7 mouse cellular contexts compared by ENCODE assay signal in genomic region chr9:51008841-51009655, GRCm38 (mm10). TPM values are rescaled to one million over a fixed set of nuclear protein-coding genes. Genes with fewer than 3 reads are reported as not detected.
DNase-seq lines count a peak whose midpoint lies in the region; ATAC-seq lines count a peak whose summit lies in the region.

Gene Sik2 (minus strand): TSS chr9:51009073.

- peaks cover 18% of the 10 kb centered on the region for H3K27me3 ChIP-seq in embryonic facial prominence, embryonic 10.5 days (replicated peaks; ENCODE audit: low read depth, poor library complexity, severe bottlenecking)
- no peaks in the 10 kb centered on the region for H3K27me3 ChIP-seq in limb, embryonic 11.5 days (ENCODE audit: control insufficient read depth, insufficient read depth, low read length)
- 0 out of 2 replicates have a peak, but pooled peaks cover 2% of the 10 kb centered on the region for H3K27me3 ChIP-seq in midbrain, embryonic 14.5 days (ENCODE audit: control insufficient read depth, insufficient read depth, low read length)

- H3K4me3 ChIP-seq in embryonic facial prominence, embryonic 10.5 days: peak within 1 kb of the TSS; percentile 96
- peak within 1 kb of the TSS; percentile 81 for H3K4me3 ChIP-seq in limb, embryonic 11.5 days (ENCODE audit: low read depth, low read length)
- peak within 1 kb of the TSS; percentile 96 for H3K4me3 ChIP-seq in midbrain, embryonic 14.5 days (replicated peaks; ENCODE audit: low read depth, low read length)

- peak within 1 kb of the TSS; percentile 93 for H3K27ac ChIP-seq in embryonic facial prominence, embryonic 10.5 days (replicated peaks)
- H3K27ac ChIP-seq in limb, embryonic 11.5 days (replicated peaks; ENCODE audit: low read depth, low read length): peak within 1 kb of the TSS; percentile 65; the same call in 1 of the 2 replicates
- H3K27ac ChIP-seq in midbrain, embryonic 14.5 days (replicated peaks; ENCODE audit: low read depth, low read length): peak within 1 kb of the TSS; percentile 84

- no peaks in the 10 kb centered on the region for H3K36me3 ChIP-seq in embryonic facial prominence, embryonic 10.5 days (replicated peaks)
- H3K36me3 ChIP-seq in limb, embryonic 11.5 days (ENCODE audit: control insufficient read depth, insufficient read depth, low read length): no peaks in the 10 kb centered on the region
- H3K36me3 ChIP-seq in midbrain, embryonic 14.5 days (ENCODE audit: control insufficient read depth, insufficient read depth, low read length): no peaks in the 10 kb centered on the region

- peak; percentile 91 for ATAC-seq in granulocyte monocyte progenitor cell, adult 5-6 weeks (replicated peaks; ENCODE audit: poor library complexity, severe bottlenecking)
- peak; percentile 97 for ATAC-seq in limb, embryonic 11.5 days (ENCODE audit: insufficient number of reproducible peaks, low FRiP score, low TSS enrichment, low read depth)
- ATAC-seq in midbrain, embryonic 14.5 days (ENCODE audit: low FRiP score, low TSS enrichment): peak; percentile 98

- peak within 1 kb of the TSS; percentile 84 for H3K9ac ChIP-seq in limb, embryonic 11.5 days (ENCODE audit: low read length)
- H3K9ac ChIP-seq in midbrain, embryonic 14.5 days (replicated peaks; ENCODE audit: low read length): peak within 1 kb of the TSS; percentile 81

- WGBS in embryonic facial prominence, embryonic 10.5 days: under 1% methylated on average over 85 of the region's 85 CpGs
- WGBS in limb, embryonic 11.5 days: under 1% methylated on average over 67 of the region's 85 CpGs
- WGBS in midbrain, embryonic 14.5 days: under 1% methylated on average over 75 of the region's 85 CpGs

- H3K4me2 ChIP-seq in limb, embryonic 11.5 days (ENCODE audit: low read depth, severe bottlenecking): peak within 1 kb of the TSS; percentile 80
- H3K4me2 ChIP-seq in midbrain, embryonic 14.5 days (ENCODE audit: low read length): peak within 1 kb of the TSS; percentile 61

- peak; percentile 98 for DNase-seq in adrenal gland, postnatal 10 days
- DNase-seq in embryonic facial prominence, embryonic 10.5 days (ENCODE audit: low spot score): peak; percentile 98
- DNase-seq in kidney, adult 11 months: peak; percentile 88
- peak; percentile 94 for DNase-seq in limb, embryonic 11.5 days (ENCODE audit: low spot score)
- DNase-seq in midbrain, embryonic 14.5 days: peak; percentile 97
- DNase-seq in spleen, adult 18-20 months: peak; percentile 83 to 89

- H3K4me1 ChIP-seq in embryonic facial prominence, embryonic 10.5 days: peaks cover 10% of the 10 kb centered on the region; the same call in 1 of the 2 replicates
- no peaks in the 10 kb centered on the region for H3K4me1 ChIP-seq in limb, embryonic 11.5 days (ENCODE audit: control insufficient read depth, insufficient read depth, low read length)
- H3K4me1 ChIP-seq in midbrain, embryonic 14.5 days (ENCODE audit: control insufficient read depth, insufficient read depth, low read length): no peaks in the 10 kb centered on the region; the same call in 1 of the 2 replicates

- no peaks in the 10 kb centered on the region for H3K9me3 ChIP-seq in embryonic facial prominence, embryonic 10.5 days
- H3K9me3 ChIP-seq in limb, embryonic 11.5 days (ENCODE audit: control insufficient read depth, low read length): no peaks in the 10 kb centered on the region
- H3K9me3 ChIP-seq in midbrain, embryonic 14.5 days (ENCODE audit: control insufficient read depth, low read length): no peaks in the 10 kb centered on the region

RNA-seq across cellular contexts. Expression of gene Sik2, which starts in this region (rescaled TPM):
- 100 to 1,000 TPM; 132 to 136 TPM for total RNA-seq in adrenal gland, postnatal 10 days (2021)
- 18.3 and 19.9 TPM in 2 replicates for polyA plus RNA-seq in embryonic facial prominence, embryonic 10.5 days (2016; fragmentation: Nextera tagmentation; extraction: Ambion mirVana)
- 42.5 and 55.4 TPM in 2 replicates for total RNA-seq in granulocyte monocyte progenitor cell, adult 5-6 weeks (2014; fragmentation: Nextera tagmentation)
- 15.5 and 17.5 TPM in 2 replicates for total RNA-seq in granulocyte monocyte progenitor cell, adult 5-6 weeks (2017)
- polyA plus RNA-seq in limb, embryonic 11.5 days (2014; fragmentation: Nextera tagmentation; extraction: Ambion mirVana): 11.0 and 16.2 TPM in 2 replicates
- 13.8 and 17.0 TPM in 2 replicates for polyA plus RNA-seq in midbrain, embryonic 14.5 days (2014; fragmentation: Nextera tagmentation; extraction: Ambion mirVana)

Comparison
In these comparisons a context has a peak if more than half of its experiments do, and no peak if none do; other contexts are left out.
1. Peak in every context shown above with its lines: DNase-seq, ATAC-seq, H3K4me3 ChIP-seq and H3K27ac ChIP-seq.